Mouse (Mus musculus): ENCODE measurements around the gene Med16. TPM values are rescaled to one million over a fixed set of nuclear protein-coding genes. Genes with fewer than 3 reads are reported as not detected.

Med16 gene
- 25.6 TPM for polyA plus RNA-seq (2014; fragmentation: Illumina TruSeq; extraction: RNeasy Lipid Tissue Mini Kit (QIAGEN cat#74804); ENCODE audit: low read depth, low replicate concordance)

GRCm38 (mm10) chr10:79908167-79909091, at the start of gene Med16:
Med16 (minus strand) TSS chr10:79908923.

GRCm38 (mm10) chr10:79926491-79927323, 18.0 kb upstream of the Med16 start, which contains the start of gene Arid3a:
Arid3a (plus strand) TSS chr10:79927043.

GRCm38 (mm10) chr10:79920958-79921535, 12.3 kb upstream of the Med16 start, which contains the start of gene R3hdm4:
R3hdm4 (minus strand) TSS chr10:79921208.

GRCm38 (mm10) chr10:79916808-79917531, 8.2 kb upstream of the Med16 start, which contains the start of gene Kiss1r:
Kiss1r (plus strand) TSS chr10:79916971.

GRCm38 (mm10) chr10:79910556-79910955, 1.8 kb upstream of the Med16 start, which contains the start of gene Gm26602:
Gm26602 (plus strand) TSS chr10:79910856.

GRCm38 (mm10) chr10:79890670-79891069, 18.1 kb downstream of the Med16 start, which contains the start of gene Cfd:
Cfd (plus strand) TSS chr10:79890853.

GRCm38 (mm10) chr10:79886054-79886453, 22.7 kb downstream of the Med16 start, which contains the start of gene Elane:
Elane (plus strand) TSS chr10:79886247.

GRCm38 (mm10) chr10:79874290-79874862, 34.3 kb downstream of the Med16 start, which contains the start of the genes Prtn3 and Plppr3:
Prtn3 (plus strand) TSS chr10:79874476.
Plppr3 (minus strand) TSS chr10:79874634.

GRCm38 (mm10) chr10:79853860-79854795, 54.6 kb downstream of the Med16 start, which contains the start of gene Ptbp1:
Ptbp1 (plus strand) TSS chr10:79854427.

Other genes with a start within 250 kb of the Med16 start
- not detected for gene Madcam1, start 244.4 kb downstream of the Med16 start, polyA plus RNA-seq (2014; fragmentation: Illumina TruSeq; extraction: RNeasy Lipid Tissue Mini Kit (QIAGEN cat#74804); ENCODE audit: low read depth, low replicate concordance)
- gene Tpgs1, start 239.6 kb downstream of the Med16 start, polyA plus RNA-seq (2014; fragmentation: Illumina TruSeq; extraction: RNeasy Lipid Tissue Mini Kit (QIAGEN cat#74804); ENCODE audit: low read depth, low replicate concordance) = 29.6 TPM
- gene Cdc34, start 226.7 kb downstream of the Med16 start, polyA plus RNA-seq (2014; fragmentation: Illumina TruSeq; extraction: RNeasy Lipid Tissue Mini Kit (QIAGEN cat#74804); ENCODE audit: low read depth, low replicate concordance) = 64.7 TPM
- 0.63 TPM for gene Gzmm, start 219.9 kb downstream of the Med16 start, polyA plus RNA-seq (2014; fragmentation: Illumina TruSeq; extraction: RNeasy Lipid Tissue Mini Kit (QIAGEN cat#74804); ENCODE audit: low read depth, low replicate concordance)
- gene Bsg, start 204.4 kb downstream of the Med16 start, polyA plus RNA-seq (2014; fragmentation: Illumina TruSeq; extraction: RNeasy Lipid Tissue Mini Kit (QIAGEN cat#74804); ENCODE audit: low read depth, low replicate concordance) = 523 TPM
- 0.37 TPM for gene Hcn2, start 192.3 kb downstream of the Med16 start, polyA plus RNA-seq (2014; fragmentation: Illumina TruSeq; extraction: RNeasy Lipid Tissue Mini Kit (QIAGEN cat#74804); ENCODE audit: low read depth, low replicate concordance)
- gene Polrmt, start 162.3 kb downstream of the Med16 start, polyA plus RNA-seq (2014; fragmentation: Illumina TruSeq; extraction: RNeasy Lipid Tissue Mini Kit (QIAGEN cat#74804); ENCODE audit: low read depth, low replicate concordance) = 24.5 TPM
- not detected for gene Fgf22, start 153.8 kb downstream of the Med16 start, polyA plus RNA-seq (2014; fragmentation: Illumina TruSeq; extraction: RNeasy Lipid Tissue Mini Kit (QIAGEN cat#74804); ENCODE audit: low read depth, low replicate concordance)
- gene Rnf126, start 142.0 kb downstream of the Med16 start, polyA plus RNA-seq (2014; fragmentation: Illumina TruSeq; extraction: RNeasy Lipid Tissue Mini Kit (QIAGEN cat#74804); ENCODE audit: low read depth, low replicate concordance) = 37.4 TPM
- gene Fstl3, start 131.7 kb downstream of the Med16 start, polyA plus RNA-seq (2014; fragmentation: Illumina TruSeq; extraction: RNeasy Lipid Tissue Mini Kit (QIAGEN cat#74804); ENCODE audit: low read depth, low replicate concordance) = 19.8 TPM
- not detected for gene Prss57, start 118.0 kb downstream of the Med16 start, polyA plus RNA-seq (2014; fragmentation: Illumina TruSeq; extraction: RNeasy Lipid Tissue Mini Kit (QIAGEN cat#74804); ENCODE audit: low read depth, low replicate concordance)
- 60.4 TPM for gene Palm, start 115.4 kb downstream of the Med16 start, polyA plus RNA-seq (2014; fragmentation: Illumina TruSeq; extraction: RNeasy Lipid Tissue Mini Kit (QIAGEN cat#74804); ENCODE audit: low read depth, low replicate concordance)
- 1.5 TPM for gene Misp, start 87.9 kb downstream of the Med16 start, polyA plus RNA-seq (2014; fragmentation: Illumina TruSeq; extraction: RNeasy Lipid Tissue Mini Kit (QIAGEN cat#74804); ENCODE audit: low read depth, low replicate concordance)
- gene Ptbp1, start 54.5 kb downstream of the Med16 start, polyA plus RNA-seq (2014; fragmentation: Illumina TruSeq; extraction: RNeasy Lipid Tissue Mini Kit (QIAGEN cat#74804); ENCODE audit: low read depth, low replicate concordance) = 149 TPM
- gene Prtn3, start 34.4 kb downstream of the Med16 start, polyA plus RNA-seq (2014; fragmentation: Illumina TruSeq; extraction: RNeasy Lipid Tissue Mini Kit (QIAGEN cat#74804); ENCODE audit: low read depth, low replicate concordance) = 14.3 TPM
- 7.2 TPM for gene Plppr3, start 34.3 kb downstream of the Med16 start, polyA plus RNA-seq (2014; fragmentation: Illumina TruSeq; extraction: RNeasy Lipid Tissue Mini Kit (QIAGEN cat#74804); ENCODE audit: low read depth, low replicate concordance)
- 0.67 TPM for gene Elane, start 22.7 kb downstream of the Med16 start, polyA plus RNA-seq (2014; fragmentation: Illumina TruSeq; extraction: RNeasy Lipid Tissue Mini Kit (QIAGEN cat#74804); ENCODE audit: low read depth, low replicate concordance)
- 6,422 TPM for gene Cfd, start 18.1 kb downstream of the Med16 start, polyA plus RNA-seq (2014; fragmentation: Illumina TruSeq; extraction: RNeasy Lipid Tissue Mini Kit (QIAGEN cat#74804); ENCODE audit: low read depth, low replicate concordance)
- gene Gm26602, start 1.9 kb upstream of the Med16 start, polyA plus RNA-seq (2014; fragmentation: Illumina TruSeq; extraction: RNeasy Lipid Tissue Mini Kit (QIAGEN cat#74804); ENCODE audit: low read depth, low replicate concordance) = not detected
- gene Kiss1r, start 8.0 kb upstream of the Med16 start, polyA plus RNA-seq (2014; fragmentation: Illumina TruSeq; extraction: RNeasy Lipid Tissue Mini Kit (QIAGEN cat#74804); ENCODE audit: low read depth, low replicate concordance) = 2.7 TPM
- gene R3hdm4, start 12.3 kb upstream of the Med16 start, polyA plus RNA-seq (2014; fragmentation: Illumina TruSeq; extraction: RNeasy Lipid Tissue Mini Kit (QIAGEN cat#74804); ENCODE audit: low read depth, low replicate concordance) = 81.2 TPM
- 4.9 TPM for gene Arid3a, start 18.1 kb upstream of the Med16 start, polyA plus RNA-seq (2014; fragmentation: Illumina TruSeq; extraction: RNeasy Lipid Tissue Mini Kit (QIAGEN cat#74804); ENCODE audit: low read depth, low replicate concordance)
- 22.5 TPM for gene Wdr18, start 51.2 kb upstream of the Med16 start, polyA plus RNA-seq (2014; fragmentation: Illumina TruSeq; extraction: RNeasy Lipid Tissue Mini Kit (QIAGEN cat#74804); ENCODE audit: low read depth, low replicate concordance)
- not detected for gene Grin3b, start 61.8 kb upstream of the Med16 start, polyA plus RNA-seq (2014; fragmentation: Illumina TruSeq; extraction: RNeasy Lipid Tissue Mini Kit (QIAGEN cat#74804); ENCODE audit: low read depth, low replicate concordance)
- gene Tmem259, start 75.4 kb upstream of the Med16 start, polyA plus RNA-seq (2014; fragmentation: Illumina TruSeq; extraction: RNeasy Lipid Tissue Mini Kit (QIAGEN cat#74804); ENCODE audit: low read depth, low replicate concordance) = 86.6 TPM
- gene Cnn2, start 79.7 kb upstream of the Med16 start, polyA plus RNA-seq (2014; fragmentation: Illumina TruSeq; extraction: RNeasy Lipid Tissue Mini Kit (QIAGEN cat#74804); ENCODE audit: low read depth, low replicate concordance) = 46.6 TPM
- gene Abca7, start 87.6 kb upstream of the Med16 start, polyA plus RNA-seq (2014; fragmentation: Illumina TruSeq; extraction: RNeasy Lipid Tissue Mini Kit (QIAGEN cat#74804); ENCODE audit: low read depth, low replicate concordance) = 3.8 TPM
- 13.2 TPM for gene Arhgap45, start 107.7 kb upstream of the Med16 start, polyA plus RNA-seq (2014; fragmentation: Illumina TruSeq; extraction: RNeasy Lipid Tissue Mini Kit (QIAGEN cat#74804); ENCODE audit: low read depth, low replicate concordance)
- 65.7 TPM for gene Polr2e, start 130.9 kb upstream of the Med16 start, polyA plus RNA-seq (2014; fragmentation: Illumina TruSeq; extraction: RNeasy Lipid Tissue Mini Kit (QIAGEN cat#74804); ENCODE audit: low read depth, low replicate concordance)
- gene Gpx4, start 138.2 kb upstream of the Med16 start, polyA plus RNA-seq (2014; fragmentation: Illumina TruSeq; extraction: RNeasy Lipid Tissue Mini Kit (QIAGEN cat#74804); ENCODE audit: low read depth, low replicate concordance) = 681 TPM
- 17.9 TPM for gene Sbno2, start 196.6 kb upstream of the Med16 start, polyA plus RNA-seq (2014; fragmentation: Illumina TruSeq; extraction: RNeasy Lipid Tissue Mini Kit (QIAGEN cat#74804); ENCODE audit: low read depth, low replicate concordance)
- gene Stk11, start 206.9 kb upstream of the Med16 start, polyA plus RNA-seq (2014; fragmentation: Illumina TruSeq; extraction: RNeasy Lipid Tissue Mini Kit (QIAGEN cat#74804); ENCODE audit: low read depth, low replicate concordance) = 82.1 TPM
- gene Atp5d, start 229.7 kb upstream of the Med16 start, polyA plus RNA-seq (2014; fragmentation: Illumina TruSeq; extraction: RNeasy Lipid Tissue Mini Kit (QIAGEN cat#74804); ENCODE audit: low read depth, low replicate concordance) = 268 TPM
- 29.3 TPM for gene Cbarp, start 231.9 kb upstream of the Med16 start, polyA plus RNA-seq (2014; fragmentation: Illumina TruSeq; extraction: RNeasy Lipid Tissue Mini Kit (QIAGEN cat#74804); ENCODE audit: low read depth, low replicate concordance)
- 28.1 TPM for gene Midn, start 239.3 kb upstream of the Med16 start, polyA plus RNA-seq (2014; fragmentation: Illumina TruSeq; extraction: RNeasy Lipid Tissue Mini Kit (QIAGEN cat#74804); ENCODE audit: low read depth, low replicate concordance)

All from adipose tissue, adult 10 weeks (tissue).